Mouse (Mus musculus): ENCODE results near the gene Klhl20.
A peak's percentile ranks its signal among the peaks of the same experiment; 100 is the strongest.
"Not testable (repeated sequence)": the region's sequence is repeated elsewhere in the genome, so short reads cannot be mapped to it uniquely, and the experiment has no call there.

The Klhl20 gene

GRCm38 (mm10) chr1:161130726-161131664 lies at the start of gene Klhl20:
TSS of gene Klhl20 (minus strand) at chr1:161131511.
- peak; percentile 92 for DNase-seq (ENCODE audit: low spot score)

- peak; percentile 46 for DNase-seq (ENCODE audit: low spot score)
These were observed 49.4 kb upstream of the Klhl20 start for GRCm38 (mm10) chr1:161180674-161181073.

- DNase-seq (ENCODE audit: low spot score) = peak; percentile 79
These were observed 39.3 kb upstream of the Klhl20 start for GRCm38 (mm10) chr1:161170651-161171050.

- DNase-seq (ENCODE audit: low spot score) = no peak
These were observed 29.0 kb upstream of the Klhl20 start for GRCm38 (mm10) chr1:161160266-161160665.

- DNase-seq (ENCODE audit: low spot score) = no peak
These were observed 27.9 kb upstream of the Klhl20 start, which contains the start of gene Tex50 for GRCm38 (mm10) chr1:161159214-161159613. TSS of gene Tex50 (minus strand) at chr1:161159314.

GRCm38 (mm10) chr1:161156546-161156945 lies 25.2 kb upstream of the Klhl20 start:
- no peak for DNase-seq (ENCODE audit: low spot score)

GRCm38 (mm10) chr1:161151098-161151497 lies 19.8 kb upstream of the Klhl20 start:
- DNase-seq (ENCODE audit: low spot score) = no peak

GRCm38 (mm10) chr1:161147888-161148287 lies 16.6 kb upstream of the Klhl20 start:
- no peak for DNase-seq (ENCODE audit: low spot score)

GRCm38 (mm10) chr1:161145611-161146010 lies 14.3 kb upstream of the Klhl20 start:
- not testable (repeated sequence) for DNase-seq (ENCODE audit: low spot score)

- no peak for DNase-seq (ENCODE audit: low spot score)
These were observed 11.9 kb upstream of the Klhl20 start for GRCm38 (mm10) chr1:161143216-161143615.

GRCm38 (mm10) chr1:161142531-161143159 lies 11.3 kb upstream of the Klhl20 start, which contains the start of gene Ankrd45:
TSS of gene Ankrd45 (plus strand) at chr1:161142691.
- DNase-seq (ENCODE audit: low spot score) = peak; percentile 48

- DNase-seq (ENCODE audit: low spot score) = peak; percentile 31
These were observed 8.9 kb upstream of the Klhl20 start for GRCm38 (mm10) chr1:161140026-161140762.

GRCm38 (mm10) chr1:161139496-161139895 lies 8.2 kb upstream of the Klhl20 start:
- no peak for DNase-seq (ENCODE audit: low spot score)

- DNase-seq (ENCODE audit: low spot score) = no peak
These were observed 4.8 kb downstream of the Klhl20 start for GRCm38 (mm10) chr1:161126461-161126860.

- no peak for DNase-seq (ENCODE audit: low spot score)
These were observed 8.5 kb downstream of the Klhl20 start for GRCm38 (mm10) chr1:161122661-161123418.

- no peak for DNase-seq (ENCODE audit: low spot score)
These were observed 16.7 kb downstream of the Klhl20 start for GRCm38 (mm10) chr1:161114591-161114990.

- DNase-seq (ENCODE audit: low spot score) = no peak
These were observed 22.1 kb downstream of the Klhl20 start for GRCm38 (mm10) chr1:161109216-161109615.

GRCm38 (mm10) chr1:161103842-161104241 lies 27.5 kb downstream of the Klhl20 start:
- no peak for DNase-seq (ENCODE audit: low spot score)

- no peak for DNase-seq (ENCODE audit: low spot score)
These were observed 31.4 kb downstream of the Klhl20 start for GRCm38 (mm10) chr1:161099721-161100405.

GRCm38 (mm10) chr1:161077243-161077642 lies 54.1 kb downstream of the Klhl20 start:
- no peak for DNase-seq (ENCODE audit: low spot score)

GRCm38 (mm10) chr1:161076238-161076637 lies 55.1 kb downstream of the Klhl20 start:
- DNase-seq (ENCODE audit: low spot score) = no peak
